In genomic region chr10:62338176-62338575, GRCm38 (mm10) we compare ENCODE assay signal across 8 mouse cellular contexts. TPM values are rescaled to one million over a fixed set of nuclear protein-coding genes. Genes with fewer than 3 reads are reported as not detected.
DNase-seq lines count a peak whose midpoint lies in the region; ATAC-seq and TF ChIP-seq lines count a peak whose summit lies in the region.

No protein-coding gene starts in this region.

- no peak for TF ChIP-seq RAD21 in MEL (IDR thresholded peaks at IDR 0.05; ENCODE audit: low read depth, low read length)

- TF ChIP-seq CTCF in MEL (IDR thresholded peaks at IDR 0.05 in 2 of 3, conservative IDR thresholded peaks at IDR 0.05 in 1 of 3; ENCODE audit: control insufficient read depth in 1 of 3, insufficient read depth in 1 of 3, low read depth in 2 of 3, low read length in 3 of 3, poor library complexity in 1 of 3, severe bottlenecking in 1 of 3): no peak
- no peak for TF ChIP-seq CTCF in liver, postnatal 0 days (IDR thresholded peaks at IDR 0.05; ENCODE audit: low read depth)

- peaks cover 32% of the 10 kb centered on the region; the same call in 1 of the 2 replicates for H3K4me1 ChIP-seq in kidney, embryonic 14.5 days (ENCODE audit: control insufficient read depth, insufficient read depth, low read length)
- peaks cover 7 to 52% of the 10 kb centered on the region in 2 experiments for H3K4me1 ChIP-seq in MEL (ENCODE audit: control insufficient read depth in 1 of 2, insufficient read depth in 2 of 2, low read length in 2 of 2)
- H3K4me1 ChIP-seq in forebrain, embryonic 15.5 days: peaks cover 31% of the 10 kb centered on the region
- peaks cover 55% of the 10 kb centered on the region for H3K4me1 ChIP-seq in liver, postnatal 0 days (ENCODE audit: insufficient read depth)

- peak overlapping the region; percentile 92 for H3K4me2 ChIP-seq in kidney, embryonic 14.5 days (replicated peaks; ENCODE audit: low read depth, low read length)
- H3K4me2 ChIP-seq in forebrain, embryonic 15.5 days (replicated peaks): peak overlapping the region; percentile 89
- H3K4me2 ChIP-seq in liver, postnatal 0 days (ENCODE audit: low read depth, low read length): peak overlapping the region; percentile 93

- WGBS in kidney, embryonic 14.5 days: 26% methylated on average over 9 of the region's 9 CpGs
- 27% methylated on average over 9 of the region's 9 CpGs for WGBS in forebrain, embryonic 15.5 days
- 59% methylated on average over 9 of the region's 9 CpGs for WGBS in liver, postnatal 0 days (ENCODE audit: insufficient replicate concordance)

- DNase-seq in kidney, postnatal 36 days: no peak
- DNase-seq in MEL (ENCODE audit: low read depth, low spot score): peak; percentile 6
- DNase-seq in liver, postnatal 0 days: no peak
- DNase-seq in urinary bladder, postnatal 36 days (ENCODE audit: low spot score in 2 of 2): no peak
- DNase-seq in left cerebral cortex, adult 11 months (ENCODE audit: low spot score): no peak
- no peak for DNase-seq in ovary, postnatal 14 days (ENCODE audit: low spot score)

- 0 out of 2 replicates have a peak overlapping the region, but pooled peaks have one; percentile 11 for H3K27ac ChIP-seq in kidney, embryonic 14.5 days (ENCODE audit: low read depth, low read length)
- H3K27ac ChIP-seq in MEL (ENCODE audit: control insufficient read depth, low read depth, low read length): no peak overlapping the region
- H3K27ac ChIP-seq in forebrain, embryonic 15.5 days (replicated peaks): no peak overlapping the region
- peak overlapping the region; percentile 92; the same call in 1 of the 2 replicates for H3K27ac ChIP-seq in liver, postnatal 0 days (ENCODE audit: low read depth)

- H3K9ac ChIP-seq in kidney, embryonic 14.5 days (ENCODE audit: low read depth, low read length): 0 out of 2 replicates have a peak overlapping the region, but pooled peaks have one; percentile 7
- H3K9ac ChIP-seq in MEL (ENCODE audit: control insufficient read depth, low read depth, low read length, poor library complexity, severe bottlenecking): no peak overlapping the region
- no peak overlapping the region for H3K9ac ChIP-seq in forebrain, embryonic 15.5 days (replicated peaks)
- peak overlapping the region; percentile 70 for H3K9ac ChIP-seq in liver, postnatal 0 days (replicated peaks)

- peak overlapping the region; percentile 67; the same call in 1 of the 2 replicates for H3K4me3 ChIP-seq in kidney, embryonic 14.5 days (ENCODE audit: low read length)
- no peak overlapping the region for H3K4me3 ChIP-seq in MEL (ENCODE audit: control insufficient read depth in 1 of 2, insufficient read depth in 1 of 2, low read depth in 2 of 2, low read length in 2 of 2)
- H3K4me3 ChIP-seq in forebrain, embryonic 15.5 days: peak overlapping the region; percentile 92; the same call in 1 of the 2 replicates
- H3K4me3 ChIP-seq in liver, postnatal 0 days (ENCODE audit: low read depth, low read length): peak overlapping the region; percentile 85

- H3K79me2 ChIP-seq in MEL (ENCODE audit: control insufficient read depth, insufficient read depth, low read length, poor library complexity): peaks cover 46% of the 10 kb centered on the region

- TF ChIP-seq EP300 in MEL (IDR thresholded peaks at IDR 0.05; ENCODE audit: low read depth in 1 of 2, low read length in 2 of 2): no peak
- no peak for TF ChIP-seq EP300 in liver, postnatal 0 days (IDR thresholded peaks at IDR 0.05; ENCODE audit: low read depth)

- H3K36me3 ChIP-seq in kidney, embryonic 14.5 days (ENCODE audit: control insufficient read depth, insufficient read depth, low read length): no peaks in the 10 kb centered on the region
- H3K36me3 ChIP-seq in MEL (ENCODE audit: control insufficient read depth in 1 of 2, insufficient read depth in 2 of 2, low read length in 2 of 2): peaks cover 0 to 34% of the 10 kb centered on the region in 2 experiments; a peak in 2 of 4 replicates
- H3K36me3 ChIP-seq in forebrain, embryonic 15.5 days: no peaks in the 10 kb centered on the region
- H3K36me3 ChIP-seq in liver, postnatal 0 days (replicated peaks; ENCODE audit: insufficient read depth, low read length): 0 out of 2 replicates have a peak, but pooled peaks cover 2% of the 10 kb centered on the region

- no peaks in the 10 kb centered on the region for H3K9me3 ChIP-seq in kidney, embryonic 14.5 days (ENCODE audit: control insufficient read depth, low read length)
- H3K9me3 ChIP-seq in MEL (replicated peaks; ENCODE audit: insufficient read depth, low read length): no peaks in the 10 kb centered on the region
- no peaks in the 10 kb centered on the region for H3K9me3 ChIP-seq in forebrain, embryonic 15.5 days
- H3K9me3 ChIP-seq in liver, postnatal 0 days (ENCODE audit: low read length): no peaks in the 10 kb centered on the region

- no peak for ATAC-seq in kidney, embryonic 14.5 days (ENCODE audit: low FRiP score, low TSS enrichment)
- ATAC-seq in forebrain, embryonic 15.5 days (replicated peaks): no peak
- ATAC-seq in liver, postnatal 0 days: no peak

- TF ChIP-seq POLR2A in MEL (IDR thresholded peaks at IDR 0.05; ENCODE audit: control insufficient read depth in 1 of 2, insufficient read depth in 1 of 2, low read depth in 1 of 2, low read length in 2 of 2, poor library complexity in 1 of 2): no peak

- H3K27me3 ChIP-seq in kidney, embryonic 14.5 days (ENCODE audit: control insufficient read depth, insufficient read depth, low read length): no peaks in the 10 kb centered on the region
- H3K27me3 ChIP-seq in MEL (ENCODE audit: control insufficient read depth in 1 of 2, insufficient read depth in 2 of 2, low read length in 2 of 2): no peaks in the 10 kb centered on the region
- no peaks in the 10 kb centered on the region for H3K27me3 ChIP-seq in forebrain, embryonic 15.5 days
- H3K27me3 ChIP-seq in liver, postnatal 0 days (ENCODE audit: insufficient read depth, low read length): no peaks in the 10 kb centered on the region

TF ChIP-seq in MEL, 35 proteins besides CTCF, POLR2A, EP300 and RAD21:
- TF ChIP-seq TAL1 (IDR thresholded peaks at IDR 0.05; ENCODE audit: low read length) (no peak), MYB (IDR thresholded peaks at IDR 0.05; ENCODE audit: low read depth, low read length) (no peak), SIN3A (IDR thresholded peaks at IDR 0.05; ENCODE audit: low read length) (no peak), UBTF (IDR thresholded peaks at IDR 0.05; ENCODE audit: borderline replicate concordance, insufficient read depth, low read depth, low read length) (no peak), POLR2AphosphoS5 (IDR thresholded peaks at IDR 0.05; ENCODE audit: borderline replicate concordance, low read depth, low read length) (no peak), GABPA (IDR thresholded peaks at IDR 0.05; ENCODE audit: low read depth, low read length) (no peak), ETS1 (IDR thresholded peaks at IDR 0.05; ENCODE audit: low read depth, low read length) (no peak), ZKSCAN1 (IDR thresholded peaks at IDR 0.05; ENCODE audit: low read depth, low read length) (no peak), BHLHE40 (IDR thresholded peaks at IDR 0.05; ENCODE audit: borderline replicate concordance, low read depth, low read length) (no peak), TBP (IDR thresholded peaks at IDR 0.05; ENCODE audit: low read depth, low read length) (no peak)

RNA-seq across cellular contexts. Expression of gene Hk1, which starts 41.5 kb away (rescaled TPM):
- 14.2 and 31.4 TPM in 2 replicates for polyA plus RNA-seq in kidney, embryonic 14.5 days (2014; fragmentation: Nextera tagmentation; extraction: Ambion mirVana)
- total RNA-seq in MEL (2012; rRNA removed): 441 and 515 TPM in 2 replicates
- polyA plus RNA-seq in MEL (2012; ENCODE audit: insufficient read depth in 1 of 2, insufficient read length in 2 of 2, low read depth in 1 of 2, low replicate concordance in 2 of 2, missing spikeins in 1 of 2): 100 to 1,000 TPM; 192 to 740 TPM
- polyA plus RNA-seq in forebrain, embryonic 15.5 days (2015; fragmentation: Nextera tagmentation; extraction: Ambion mirVana): 78.9 and 86.2 TPM in 2 replicates
- 22.1 and 30.7 TPM in 2 replicates for polyA plus RNA-seq in liver, postnatal 0 days (2015; fragmentation: Nextera tagmentation; extraction: Ambion mirVana)

Comparison
In these comparisons a context has a peak if more than half of its experiments do, and no peak if none do; other contexts are left out.
1. H3K27ac ChIP-seq: peak in kidney, embryonic 14.5 days (single experiment) and liver, postnatal 0 days (single experiment); none in MEL (single experiment) and forebrain, embryonic 15.5 days (single experiment).
2. H3K4me3 ChIP-seq: peak in kidney, embryonic 14.5 days (single experiment), forebrain, embryonic 15.5 days (single experiment) and liver, postnatal 0 days (single experiment); none in MEL (0 of 2).
3. H3K9ac ChIP-seq: peak in kidney, embryonic 14.5 days (single experiment) and liver, postnatal 0 days (single experiment); none in MEL (single experiment) and forebrain, embryonic 15.5 days (single experiment).
4. Peak in every context shown above with its lines, with median percentiles within 50 percentile points of each other: H3K4me2 ChIP-seq.